Mouse (Mus musculus): ENCODE data around the gene Dgkb. TPM values are rescaled to one million over a fixed set of nuclear protein-coding genes. Genes with fewer than 3 reads are reported as not detected.

Dgkb gene
- total RNA-seq, 2 experiments from 2014 or later: 0.79 to 1.1 TPM

DNA sequence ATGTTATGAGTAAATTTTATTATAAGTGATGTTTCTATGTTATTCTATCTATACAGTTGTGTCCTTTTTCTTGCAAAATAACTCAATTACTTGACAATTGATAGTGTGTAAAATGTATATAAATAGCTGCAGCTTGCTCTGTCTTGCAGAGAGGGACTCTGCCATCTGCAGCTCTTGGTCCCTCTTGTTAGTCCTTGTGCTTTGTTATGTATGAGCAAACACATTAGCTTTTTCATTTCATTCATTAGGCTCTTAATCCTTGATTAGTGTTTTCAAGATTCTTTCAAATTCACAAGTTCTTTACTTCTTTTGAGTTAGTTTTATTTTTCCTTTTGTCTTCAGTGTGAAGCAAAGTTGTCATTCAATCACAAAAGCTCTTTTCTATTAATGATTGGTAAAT is 511.3 kb downstream of the Dgkb start:
- intact Hi-C loops (cut with DNase I): no loop called here
- Histone ChIP-seq H3K4me3 (no peak overlapping the region), H3K27ac (no peak overlapping the region)
- TF ChIP-seq CTCF (IDR thresholded peaks at IDR 0.05): no peak
- no peak for DNase-seq

DNA sequence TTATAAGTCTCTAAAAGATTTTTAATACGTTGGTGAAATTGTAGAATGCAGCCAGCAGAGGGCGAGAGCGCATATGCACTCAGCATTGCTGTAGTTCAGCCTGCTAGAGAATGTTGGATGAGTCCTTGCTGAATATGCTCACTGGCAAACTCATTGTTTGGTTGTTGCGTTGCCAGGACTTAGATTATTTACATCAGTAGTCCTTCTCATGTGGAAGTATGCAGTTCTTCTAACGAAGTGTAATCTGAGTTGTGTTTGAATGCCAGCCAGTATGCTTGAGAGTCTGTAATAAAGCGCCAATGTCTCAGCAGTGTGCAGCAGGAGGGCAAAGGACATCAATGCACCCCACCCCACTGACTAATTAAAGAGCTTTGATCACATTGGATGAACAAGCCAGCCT is 525.1 kb downstream of the Dgkb start:
- Histone ChIP-seq H3K4me3 (no peak overlapping the region), H3K27ac (no peak overlapping the region)
- TF ChIP-seq CTCF (IDR thresholded peaks at IDR 0.05): peak; percentile 68
- intact Hi-C loops (cut with DNase I): loop anchor here (2.0 kb wide), 1 partner anchor 1154 kb away; no protein-coding TSS in a partner anchor
- DNase-seq: peak; percentile 20

GRCm38 (mm10) chr12:38352481-38352880 is 535.0 kb downstream of the Dgkb start:
- no peak for TF ChIP-seq CTCF (IDR thresholded peaks at IDR 0.05)
- DNase-seq: no peak
- Histone ChIP-seq H3K4me3 (no peak overlapping the region), H3K27ac (no peak overlapping the region)
- intact Hi-C loops (cut with DNase I): no loop called here

- no peak overlapping the region for H3K4me3 ChIP-seq
- DNase-seq: no peak
- intact Hi-C loops (cut with DNase I): no loop called here
- no peak for TF ChIP-seq CTCF (IDR thresholded peaks at IDR 0.05)
- H3K27ac ChIP-seq: no peak overlapping the region
These were observed 538.9 kb downstream of the Dgkb start for GRCm38 (mm10) chr12:38356386-38356785.

DNA sequence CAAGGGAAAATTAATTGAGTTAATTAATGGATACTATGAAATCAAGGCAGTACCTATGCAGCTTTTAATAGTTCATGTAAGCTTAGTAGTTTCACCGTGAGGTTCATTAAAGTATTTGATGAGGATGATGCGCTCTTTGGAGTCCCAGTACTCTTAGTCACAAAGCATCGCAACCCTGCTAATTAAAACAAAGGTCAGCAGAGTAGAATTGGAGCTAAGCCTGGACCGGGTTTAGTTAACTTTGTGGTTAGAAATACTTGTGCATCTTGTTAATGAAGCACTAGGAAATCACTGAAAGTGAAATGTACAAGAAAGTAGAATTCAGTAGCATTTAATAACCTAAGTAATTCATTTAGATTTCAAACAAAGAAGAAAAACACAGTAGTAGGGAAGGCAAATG is 544.0 kb downstream of the Dgkb start:
- H3K4me3 ChIP-seq: no peak overlapping the region
- DNase-seq: no peak
- no peak overlapping the region for H3K27ac ChIP-seq
- TF ChIP-seq CTCF (IDR thresholded peaks at IDR 0.05): no peak
- intact Hi-C loops (cut with DNase I): no loop called here

DNA sequence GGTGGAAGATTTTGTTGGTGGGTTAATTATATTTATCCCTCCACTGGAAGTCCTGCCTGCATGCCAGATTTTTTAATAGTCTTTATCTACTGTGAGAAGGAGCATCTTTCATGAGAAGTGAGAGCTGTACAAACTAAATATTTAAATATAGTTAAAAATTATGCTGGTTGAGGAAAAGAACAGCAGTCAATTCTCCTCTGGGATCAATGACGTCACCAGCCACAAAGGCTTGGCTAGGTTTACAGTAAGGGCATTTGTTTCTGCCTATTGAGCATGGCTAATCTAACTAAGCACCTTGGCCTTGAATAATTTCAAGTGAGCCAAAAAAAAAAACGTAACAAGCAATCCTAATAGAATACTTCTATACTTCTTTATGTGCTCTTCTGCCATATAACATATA is 554.1 kb downstream of the Dgkb start:
- no peak for TF ChIP-seq CTCF (IDR thresholded peaks at IDR 0.05)
- Histone ChIP-seq H3K27ac (no peak overlapping the region), H3K4me3 (no peak overlapping the region)
- intact Hi-C loops (cut with DNase I): no loop called here
- no peak for DNase-seq

DNA sequence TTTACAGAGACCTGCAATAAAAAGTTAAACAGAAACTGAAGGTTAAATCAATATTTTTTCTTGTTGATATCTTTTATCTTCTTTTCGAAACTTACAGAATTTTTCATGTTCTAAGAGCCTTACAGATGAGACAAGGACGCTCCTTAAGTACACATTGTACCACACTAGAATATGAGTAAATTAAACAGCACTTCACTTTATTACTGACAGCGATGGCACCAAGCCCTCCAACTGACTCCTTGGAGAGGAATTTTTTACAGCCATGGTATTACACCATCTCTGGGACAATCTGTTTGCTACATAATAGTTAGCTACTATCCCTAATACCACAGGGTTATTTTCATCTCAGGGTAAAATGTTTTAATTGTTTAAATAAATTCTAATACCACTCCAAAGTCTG is 556.6 kb downstream of the Dgkb start:
- intact Hi-C loops (cut with DNase I): no loop called here
- Histone ChIP-seq H3K27ac (no peak overlapping the region), H3K4me3 (no peak overlapping the region)
- no peak for TF ChIP-seq CTCF (IDR thresholded peaks at IDR 0.05)
- no peak for DNase-seq

DNA sequence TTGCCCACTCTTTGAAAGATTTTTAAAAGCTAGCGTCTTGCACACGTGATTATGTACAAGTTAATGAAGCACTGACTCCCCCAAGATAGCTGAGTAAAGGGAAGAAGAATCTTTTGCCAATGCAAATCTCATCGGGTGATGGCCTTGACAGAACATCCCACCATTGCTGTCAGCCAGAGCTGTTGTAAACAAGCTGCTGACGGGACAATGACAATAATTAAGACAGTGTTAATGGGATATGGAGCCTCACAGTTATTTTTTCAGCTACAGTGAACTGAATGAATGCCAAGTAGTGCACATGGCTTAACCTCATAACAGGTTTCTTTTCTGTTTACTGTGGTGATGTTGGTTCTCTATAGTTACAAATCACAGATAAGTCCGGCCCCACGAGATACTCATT is 568.4 kb downstream of the Dgkb start:
- Histone ChIP-seq H3K27ac (no peak overlapping the region), H3K4me3 (no peak overlapping the region)
- no peak for DNase-seq
- intact Hi-C loops (cut with DNase I): no loop called here
- no peak for TF ChIP-seq CTCF (IDR thresholded peaks at IDR 0.05)

- no peak for TF ChIP-seq CTCF (IDR thresholded peaks at IDR 0.05)
- no peak overlapping the region for H3K4me3 ChIP-seq
- intact Hi-C loops (cut with DNase I): no loop called here
- no peak overlapping the region for H3K27ac ChIP-seq
- DNase-seq: no peak
These were observed 569.5 kb downstream of the Dgkb start for GRCm38 (mm10) chr12:38386991-38387390.

GRCm38 (mm10) chr12:38387654-38388053 is 570.1 kb downstream of the Dgkb start:
- intact Hi-C loops (cut with DNase I): no loop called here
- TF ChIP-seq CTCF (IDR thresholded peaks at IDR 0.05): no peak
- Histone ChIP-seq H3K27ac (no peak overlapping the region), H3K4me3 (no peak overlapping the region)
- no peak for DNase-seq

- no peak for DNase-seq
- intact Hi-C loops (cut with DNase I): no loop called here
- Histone ChIP-seq H3K27ac (no peak overlapping the region), H3K4me3 (no peak overlapping the region)
- no peak for TF ChIP-seq CTCF (IDR thresholded peaks at IDR 0.05)
These were observed 570.7 kb downstream of the Dgkb start for GRCm38 (mm10) chr12:38388243-38388642.

GRCm38 (mm10) chr12:38397754-38398312 is 580.3 kb downstream of the Dgkb start:
- no peak overlapping the region for H3K4me3 ChIP-seq
- H3K27ac ChIP-seq: no peak overlapping the region
- intact Hi-C loops (cut with DNase I): no loop called here
- DNase-seq: no peak
- TF ChIP-seq CTCF (IDR thresholded peaks at IDR 0.05): no peak

DNA sequence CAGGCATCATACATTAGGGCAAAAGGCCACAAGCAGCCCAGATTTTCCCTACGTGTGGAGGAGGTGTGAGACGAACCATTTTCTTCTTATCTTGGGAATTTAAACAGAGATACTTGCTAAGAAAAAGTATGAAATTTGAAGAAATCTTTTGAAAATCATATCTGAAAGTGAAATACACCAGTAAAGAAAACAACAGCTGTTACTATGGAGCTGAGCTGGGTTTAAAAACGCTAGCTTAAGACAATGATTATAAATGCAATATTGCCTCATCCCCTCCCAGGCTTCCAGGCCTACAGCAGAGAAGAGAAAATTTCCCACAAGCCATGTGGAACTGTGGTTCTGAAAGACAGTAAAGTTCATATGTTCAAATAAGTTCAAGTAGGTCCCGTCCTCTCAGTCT is 582.6 kb downstream of the Dgkb start:
- no peak for TF ChIP-seq CTCF (IDR thresholded peaks at IDR 0.05)
- DNase-seq: no peak
- intact Hi-C loops (cut with DNase I): no loop called here
- H3K4me3 ChIP-seq: no peak overlapping the region
- H3K27ac ChIP-seq: no peak overlapping the region

- TF ChIP-seq CTCF (IDR thresholded peaks at IDR 0.05): no peak
- intact Hi-C loops (cut with DNase I): no loop called here
- Histone ChIP-seq H3K27ac (no peak overlapping the region), H3K4me3 (no peak overlapping the region)
- DNase-seq: no peak
These were observed 618.0 kb downstream of the Dgkb start for GRCm38 (mm10) chr12:38435364-38436130.

Measured in gastrocnemius, adult 2 months (tissue).